Mouse (Mus musculus) urinary bladder, postnatal 10 days (tissue): ENCODE measurements around the gene Taf5.

Experiments
- DNase-seq: peaks from one replicate; pipeline ENCODE4 v3.0.0; 2022; ENCODE audit warnings: low spot score

The Taf5 gene

GRCm38 (mm10) chr19:47065860-47066259, 1.7 kb upstream of the Taf5 start:
- no peak for DNase-seq

- peak; percentile 36 for DNase-seq
These were observed 522 bp downstream of the Taf5 start for GRCm38 (mm10) chr19:47067924-47068611.

GRCm38 (mm10) chr19:47088226-47088625, 20.7 kb downstream of the Taf5 start:
- no peak for DNase-seq

GRCm38 (mm10) chr19:47089718-47090525, 22.4 kb downstream of the Taf5 start:
- DNase-seq, result no peak

GRCm38 (mm10) chr19:47090550-47091156, 23.1 kb downstream of the Taf5 start, which contains the start of the genes Usmg5 and Pdcd11:
Gene Usmg5, minus strand, starts transcription at chr19:47090647.
Gene Pdcd11, plus strand, starts transcription at chr19:47090768.
- DNase-seq, result peak; percentile 82

- no peak for DNase-seq
These were observed 33.5 kb downstream of the Taf5 start for GRCm38 (mm10) chr19:47101080-47101479.

- no peak for DNase-seq
These were observed 37.2 kb downstream of the Taf5 start for GRCm38 (mm10) chr19:47104641-47105271.

- no peak for DNase-seq
These were observed 51.1 kb downstream of the Taf5 start for GRCm38 (mm10) chr19:47118634-47119033.

GRCm38 (mm10) chr19:47121054-47121453, 53.5 kb downstream of the Taf5 start:
- DNase-seq, result no peak

GRCm38 (mm10) chr19:47122802-47123201, 55.3 kb downstream of the Taf5 start:
- no peak for DNase-seq

- no peak for DNase-seq
These were observed 60.6 kb downstream of the Taf5 start for GRCm38 (mm10) chr19:47128164-47128563.

GRCm38 (mm10) chr19:47128835-47129234, 61.3 kb downstream of the Taf5 start:
- DNase-seq, result no peak

- DNase-seq, result no peak
These were observed 63.1 kb downstream of the Taf5 start for GRCm38 (mm10) chr19:47130551-47131125.
